Comparison of ENCODE assay signal across 17 mouse cellular contexts in genomic region chr10:42894696-42895095, GRCm38 (mm10). TPM values are rescaled to one million over a fixed set of nuclear protein-coding genes. Genes with fewer than 3 reads are reported as not detected.
DNase-seq lines count a peak whose midpoint lies in the region; ATAC-seq and TF ChIP-seq lines count a peak whose summit lies in the region.
"Had no signal": no experiment of that assay in that cellular context is flagged by ENCODE, and none has a peak within 500 bp of the region (broad histone marks: within the 10 kb centered on the region; RNA-seq: fewer than 3 reads in every experiment).

No protein-coding gene starts in this region.

- H3K9ac ChIP-seq in forebrain, embryonic 11.5 days (ENCODE audit: low read length): no peak overlapping the region
- no peak overlapping the region for H3K9ac ChIP-seq in forebrain, postnatal 0 days
- no peak overlapping the region for H3K9ac ChIP-seq in hindbrain, embryonic 15.5 days
- H3K9ac ChIP-seq in hindbrain, embryonic 13.5 days: no peak overlapping the region
- H3K9ac ChIP-seq in stomach, embryonic 14.5 days (replicated peaks; ENCODE audit: low read depth, low read length): no peak overlapping the region
- H3K9ac ChIP-seq: liver, embryonic 13.5 days; neural tube, embryonic 13.5 days had no signal

- no peak overlapping the region for H3K27ac ChIP-seq in forebrain, embryonic 11.5 days (ENCODE audit: low read depth, low read length)
- no peak overlapping the region for H3K27ac ChIP-seq in forebrain, postnatal 0 days (ENCODE audit: low read depth, low read length)
- H3K27ac ChIP-seq in hindbrain, embryonic 15.5 days (replicated peaks): no peak overlapping the region
- H3K27ac ChIP-seq in hindbrain, embryonic 13.5 days: no peak overlapping the region
- no peak overlapping the region for H3K27ac ChIP-seq in stomach, embryonic 14.5 days (ENCODE audit: low read length)
- H3K27ac ChIP-seq: liver, embryonic 13.5 days; neural tube, embryonic 13.5 days had no signal

- TF ChIP-seq CTCF in forebrain, postnatal 0 days (IDR thresholded peaks at IDR 0.05; ENCODE audit: low read depth): no peak

- peak; percentile 39 for DNase-seq in forebrain, embryonic 11.5 days (ENCODE audit: low spot score)
- DNase-seq in forebrain, postnatal 0 days: no peak
- DNase-seq in adrenal gland, adult 8-10 months: peak; percentile 75
- DNase-seq in right cerebral cortex, postnatal 4 days: no peak
- DNase-seq in urinary bladder, postnatal 14 days (ENCODE audit: low spot score): no peak
- DNase-seq: cerebellum, adult 18-20 months; kidney, adult 9 months; layer of hippocampus, postnatal 36 days; liver, embryonic 13.5 days had no signal

- no peaks in the 10 kb centered on the region for H3K4me1 ChIP-seq in forebrain, embryonic 11.5 days (replicated peaks; ENCODE audit: control insufficient read depth, insufficient read depth, low read length)
- H3K4me1 ChIP-seq in forebrain, postnatal 0 days (ENCODE audit: insufficient read depth): no peaks in the 10 kb centered on the region
- no peaks in the 10 kb centered on the region for H3K4me1 ChIP-seq in hindbrain, embryonic 15.5 days (replicated peaks)
- 0 out of 2 replicates have a peak, but pooled peaks cover 9% of the 10 kb centered on the region for H3K4me1 ChIP-seq in hindbrain, embryonic 13.5 days (replicated peaks)
- H3K4me1 ChIP-seq in stomach, embryonic 14.5 days (ENCODE audit: control insufficient read depth, insufficient read depth, low read length): peaks cover 13% of the 10 kb centered on the region; the same call in 1 of the 2 replicates
- H3K4me1 ChIP-seq: liver, embryonic 13.5 days had no signal

- no peak for ATAC-seq in forebrain, embryonic 11.5 days (replicated peaks; ENCODE audit: low FRiP score)
- ATAC-seq in forebrain, postnatal 0 days: no peak
- ATAC-seq in hindbrain, embryonic 15.5 days (ENCODE audit: low FRiP score, low read depth): peak; percentile 38; the same call in 1 of the 2 replicates
- ATAC-seq in hindbrain, embryonic 13.5 days (ENCODE audit: low FRiP score): no peak
- peak; percentile 12; the same call in 1 of the 2 replicates for ATAC-seq in stomach, embryonic 14.5 days (ENCODE audit: insufficient number of reproducible peaks, insufficient read depth, low FRiP score, low read depth)
- ATAC-seq: hindbrain, embryonic 16.5 days; lung, postnatal 0 days had no signal

- WGBS in forebrain, embryonic 11.5 days: 84% methylated on average over 7 of the region's 7 CpGs
- 90% methylated on average over 7 of the region's 7 CpGs for WGBS in forebrain, postnatal 0 days
- 84% methylated on average over 7 of the region's 7 CpGs for WGBS in hindbrain, embryonic 15.5 days
- 79% methylated on average over 7 of the region's 7 CpGs for WGBS in hindbrain, embryonic 13.5 days
- WGBS in stomach, embryonic 14.5 days: 67% methylated on average over 7 of the region's 7 CpGs

- H3K27me3 ChIP-seq in forebrain, embryonic 11.5 days (ENCODE audit: control insufficient read depth, insufficient read depth, low read length): no peaks in the 10 kb centered on the region
- no peaks in the 10 kb centered on the region for H3K27me3 ChIP-seq in forebrain, postnatal 0 days (ENCODE audit: insufficient read depth, low read length)
- H3K27me3 ChIP-seq in hindbrain, embryonic 15.5 days: no peaks in the 10 kb centered on the region
- H3K27me3 ChIP-seq in hindbrain, embryonic 13.5 days: 0 out of 2 replicates have a peak, but pooled peaks cover 3% of the 10 kb centered on the region
- no peaks in the 10 kb centered on the region for H3K27me3 ChIP-seq in stomach, embryonic 14.5 days (ENCODE audit: control insufficient read depth, insufficient read depth, low read length)
- H3K27me3 ChIP-seq: neural tube, embryonic 13.5 days had no signal

- no peak overlapping the region for H3K4me3 ChIP-seq in forebrain, embryonic 11.5 days (ENCODE audit: low read depth, low read length)
- H3K4me3 ChIP-seq in forebrain, postnatal 0 days (ENCODE audit: low read depth, low read length): no peak overlapping the region
- no peak overlapping the region for H3K4me3 ChIP-seq in hindbrain, embryonic 15.5 days
- H3K4me3 ChIP-seq in hindbrain, embryonic 13.5 days: no peak overlapping the region
- no peak overlapping the region for H3K4me3 ChIP-seq in stomach, embryonic 14.5 days (ENCODE audit: low read depth, low read length)
- H3K4me3 ChIP-seq: forebrain, embryonic 10.5 days; liver, embryonic 13.5 days; megakaryocyte, embryonic 14.5 days; neural tube, embryonic 13.5 days had no signal

- no peaks in the 10 kb centered on the region for H3K9me3 ChIP-seq in forebrain, embryonic 11.5 days (ENCODE audit: control insufficient read depth, low read length)
- no peaks in the 10 kb centered on the region for H3K9me3 ChIP-seq in forebrain, postnatal 0 days (ENCODE audit: low read length)
- no peaks in the 10 kb centered on the region for H3K9me3 ChIP-seq in hindbrain, embryonic 15.5 days
- no peaks in the 10 kb centered on the region for H3K9me3 ChIP-seq in hindbrain, embryonic 13.5 days
- H3K9me3 ChIP-seq in stomach, embryonic 14.5 days (ENCODE audit: control insufficient read depth, low read depth, low read length): no peaks in the 10 kb centered on the region
- H3K9me3 ChIP-seq: forebrain, embryonic 10.5 days; liver, embryonic 13.5 days; megakaryocyte, embryonic 14.5 days; neural tube, embryonic 13.5 days had no signal

- H3K4me2 ChIP-seq in forebrain, embryonic 11.5 days (ENCODE audit: low read depth, low read length, severe bottlenecking): no peak overlapping the region
- no peak overlapping the region for H3K4me2 ChIP-seq in forebrain, postnatal 0 days (ENCODE audit: low read depth)
- H3K4me2 ChIP-seq in hindbrain, embryonic 15.5 days: no peak overlapping the region
- H3K4me2 ChIP-seq in hindbrain, embryonic 13.5 days: no peak overlapping the region
- no peak overlapping the region for H3K4me2 ChIP-seq in stomach, embryonic 14.5 days (replicated peaks; ENCODE audit: low read depth, low read length)
- H3K4me2 ChIP-seq: liver, embryonic 13.5 days; neural tube, embryonic 13.5 days had no signal

- no peaks in the 10 kb centered on the region for H3K36me3 ChIP-seq in forebrain, embryonic 11.5 days (ENCODE audit: control insufficient read depth, insufficient read depth, low read length)
- H3K36me3 ChIP-seq in forebrain, postnatal 0 days (ENCODE audit: insufficient read depth): no peaks in the 10 kb centered on the region
- H3K36me3 ChIP-seq in hindbrain, embryonic 15.5 days: no peaks in the 10 kb centered on the region
- H3K36me3 ChIP-seq in hindbrain, embryonic 13.5 days: no peaks in the 10 kb centered on the region
- H3K36me3 ChIP-seq in stomach, embryonic 14.5 days (ENCODE audit: control insufficient read depth, insufficient read depth, low read length): no peaks in the 10 kb centered on the region
- H3K36me3 ChIP-seq: forebrain, embryonic 10.5 days; liver, embryonic 13.5 days; neural tube, embryonic 13.5 days had no signal

RNA-seq across cellular contexts. Expression of gene Scml4, which starts 34.5 kb away (rescaled TPM):
- 0.83 and 1.4 TPM in 2 replicates for polyA plus RNA-seq in forebrain, embryonic 11.5 days (2014; fragmentation: Nextera tagmentation; extraction: Ambion mirVana)
- total RNA-seq in forebrain, postnatal 0 days (2014; rRNA removed): 16.2 and 37.7 TPM in 2 replicates
- 3.6 and 8.5 TPM in 2 replicates for polyA plus RNA-seq in forebrain, postnatal 0 days (2015; fragmentation: Nextera tagmentation; extraction: Ambion mirVana)
- 10.6 and 13.2 TPM in 2 replicates for polyA plus RNA-seq in hindbrain, embryonic 15.5 days (2015; fragmentation: Nextera tagmentation; extraction: Ambion mirVana)
- polyA plus RNA-seq in hindbrain, embryonic 13.5 days (2015; fragmentation: Nextera tagmentation; extraction: Ambion mirVana): 7.1 and 10.2 TPM in 2 replicates
- 1 to 10 TPM; 4.6 to 7.4 (median 6.7) TPM for total RNA-seq in adrenal gland, adult 8-10 months (2022)
- polyA plus RNA-seq in stomach, embryonic 14.5 days (2014; fragmentation: Nextera tagmentation; extraction: Ambion mirVana): 4.7 and 5.4 TPM in 2 replicates

Comparison
In these comparisons a context has a peak if more than half of its experiments do, and no peak if none do; other contexts are left out.
1. ATAC-seq: peak in hindbrain, embryonic 15.5 days (single experiment) and stomach, embryonic 14.5 days (single experiment); none in forebrain, embryonic 11.5 days (single experiment), forebrain, postnatal 0 days (single experiment) and hindbrain, embryonic 13.5 days (single experiment).
2. DNase-seq: peak in forebrain, embryonic 11.5 days (single experiment) and adrenal gland, adult 8-10 months (single experiment); none in forebrain, postnatal 0 days (single experiment), right cerebral cortex, postnatal 4 days (single experiment) and urinary bladder, postnatal 14 days (single experiment).